Mouse (Mus musculus) olfactory bulb, adult 2 months (tissue): Measurements from ENCODE around the gene Ubc.

ENCODE experiments used
- CTCF ChIP-seq: fragments of 200-500 bp; IDR thresholded peaks from 2 replicates; pipeline ENCODE4 v1.5.1; 2012; ENCODE audit warnings: low read depth, mild to moderate bottlenecking, low read length, moderate library complexity; ENCODE audit not compliant: insufficient read depth
- POLR2A ChIP-seq: fragments of 200-500 bp; IDR thresholded peaks from 2 replicates; pipeline ENCODE4 v1.6.1; 2012; ENCODE audit warnings: mild to moderate bottlenecking, low read depth, low read length, moderate library complexity; ENCODE audit not compliant: insufficient read depth

DNA sequence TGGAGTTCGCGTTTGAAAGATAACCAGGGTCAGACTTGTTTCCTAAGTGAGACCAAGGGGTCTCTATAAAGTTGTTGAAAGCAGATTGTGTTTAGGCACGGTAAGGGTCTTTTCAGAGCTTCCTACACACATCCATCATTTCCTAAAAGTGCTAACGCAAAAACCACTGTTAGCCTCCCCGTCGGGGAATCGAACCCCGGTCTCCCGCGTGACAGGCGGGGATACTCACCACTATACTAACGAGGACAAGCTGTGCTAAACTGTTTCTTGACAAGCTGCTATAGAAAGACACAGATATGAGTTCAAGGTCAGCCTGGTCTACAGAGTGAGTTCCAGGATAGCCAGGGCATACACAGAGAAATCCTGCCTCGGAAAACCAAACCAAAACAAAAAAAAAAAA is 18.8 kb upstream of the Ubc start:
- TF ChIP-seq POLR2A (no peak), CTCF (no peak)
